Mouse (Mus musculus) lung, postnatal 0 days (tissue): ENCODE results near the gene Camk2g.

ENCODE experiments used
- CTCF ChIP-seq: IDR thresholded peaks from 2 replicates; pipeline ENCODE4 v1.5.1; 2016; ENCODE audit warnings: antibody characterized with exemption, mild to moderate bottlenecking
- EP300 ChIP-seq: IDR thresholded peaks from 2 replicates; pipeline ENCODE4 v1.6.1; 2016; ENCODE audit warnings: antibody characterized with exemption, mild to moderate bottlenecking, control low read depth

GRCm38 (mm10) chr14:20824517-20824916 is 30.6 kb upstream of the Camk2g start:
- TF ChIP-seq CTCF (no peak), EP300 (no peak)
